Mouse (Mus musculus): ENCODE results near the gene Psmb4.
"Not testable (repeated sequence)": the region's sequence is repeated elsewhere in the genome, so short reads cannot be mapped to it uniquely, and the experiment has no call there.

Gene Psmb4

GRCm38 (mm10) chr3:94886316-94887224 lies at the start of gene Psmb4:
Gene Psmb4, minus strand, starts transcription at chr3:94886961.
- DNase-seq (ENCODE audit: low spot score) = peak; percentile 96

GRCm38 (mm10) chr3:94936147-94936546 lies 49.4 kb upstream of the Psmb4 start:
- DNase-seq (ENCODE audit: low spot score) = not testable (repeated sequence)

GRCm38 (mm10) chr3:94935332-94935731 lies 48.6 kb upstream of the Psmb4 start:
- not testable (repeated sequence) for DNase-seq (ENCODE audit: low spot score)

GRCm38 (mm10) chr3:94934564-94934963 lies 47.8 kb upstream of the Psmb4 start:
- not testable (repeated sequence) for DNase-seq (ENCODE audit: low spot score)

GRCm38 (mm10) chr3:94933604-94934003 lies 46.8 kb upstream of the Psmb4 start:
- not testable (repeated sequence) for DNase-seq (ENCODE audit: low spot score)

- peak; percentile 66 for DNase-seq (ENCODE audit: low spot score)
Observed at GRCm38 (mm10) chr3:94932809-94933564, 46.2 kb upstream of the Psmb4 start, which contains the start of gene Selenbp1. Gene Selenbp1, plus strand, starts transcription at chr3:94933056.

GRCm38 (mm10) chr3:94932279-94932678 lies 45.5 kb upstream of the Psmb4 start:
- DNase-seq (ENCODE audit: low spot score) = not testable (repeated sequence)

GRCm38 (mm10) chr3:94931427-94932082 lies 44.8 kb upstream of the Psmb4 start:
- DNase-seq (ENCODE audit: low spot score) = not testable (repeated sequence)

- peak; percentile 36 for DNase-seq (ENCODE audit: low spot score)
Observed at GRCm38 (mm10) chr3:94930386-94931266, 43.9 kb upstream of the Psmb4 start.

GRCm38 (mm10) chr3:94928979-94929378 lies 42.2 kb upstream of the Psmb4 start:
- DNase-seq (ENCODE audit: low spot score) = not testable (repeated sequence)

GRCm38 (mm10) chr3:94926301-94926736 lies 39.6 kb upstream of the Psmb4 start:
- not testable (repeated sequence) for DNase-seq (ENCODE audit: low spot score)

GRCm38 (mm10) chr3:94924688-94925087 lies 37.9 kb upstream of the Psmb4 start:
- no peak for DNase-seq (ENCODE audit: low spot score)

- no peak for DNase-seq (ENCODE audit: low spot score)
Observed at GRCm38 (mm10) chr3:94922333-94922732, 35.6 kb upstream of the Psmb4 start.

GRCm38 (mm10) chr3:94921104-94921503 lies 34.3 kb upstream of the Psmb4 start:
- no peak for DNase-seq (ENCODE audit: low spot score)

GRCm38 (mm10) chr3:94918845-94919244 lies 32.1 kb upstream of the Psmb4 start:
- DNase-seq (ENCODE audit: low spot score) = no peak

GRCm38 (mm10) chr3:94917816-94918361 lies 31.1 kb upstream of the Psmb4 start:
- no peak for DNase-seq (ENCODE audit: low spot score)

GRCm38 (mm10) chr3:94915903-94916741 lies 29.4 kb upstream of the Psmb4 start:
- DNase-seq (ENCODE audit: low spot score) = no peak

- DNase-seq (ENCODE audit: low spot score) = no peak
Observed at GRCm38 (mm10) chr3:94913801-94914200, 27.0 kb upstream of the Psmb4 start.

GRCm38 (mm10) chr3:94911050-94911693 lies 24.4 kb upstream of the Psmb4 start:
- no peak for DNase-seq (ENCODE audit: low spot score)

All from embryo, embryonic 10.5 days (tissue).